Mouse (Mus musculus) kidney, embryonic 16.5 days (tissue): ENCODE data around the gene Atp6ap1. TPM values are rescaled to one million over a fixed set of nuclear protein-coding genes. Genes with fewer than 3 reads are reported as not detected.

Experiments used
- ATAC-seq: fragments of 200-750 bp; cut with Nextera tagmentation; 2 replicates; pipeline ENCODE4 v1.8.0; 2017; ENCODE audit warnings: moderate TSS enrichment; ENCODE audit not compliant: low FRiP score, low TSS enrichment
- H3K27ac ChIP-seq: fragments of 300-500 bp; sonication (generic); 2 replicates; pipeline ENCODE4 v1.5.1; 2014; ENCODE audit warnings: low read length
- H3K27me3 ChIP-seq: fragments of 300-500 bp; sonication (generic); 2 replicates; pipeline ENCODE4 v1.6.1; 2014; ENCODE audit warnings: low read length, control low read depth, mixed read lengths; ENCODE audit not compliant: insufficient read depth
- H3K36me3 ChIP-seq: fragments of 300-500 bp; sonication (generic); 2 replicates; pipeline ENCODE4 v1.6.1; 2014; ENCODE audit warnings: low read length, control low read depth, mixed read lengths; ENCODE audit not compliant: insufficient read depth
- H3K4me1 ChIP-seq: fragments of 300-500 bp; sonication (generic); 2 replicates; pipeline ENCODE4 v1.6.1; 2014; ENCODE audit warnings: low read length, control low read depth, mixed read lengths; ENCODE audit not compliant: insufficient read depth
- H3K4me2 ChIP-seq: fragments of 300-500 bp; sonication (generic); replicated peaks from 2 replicates; pipeline ENCODE4 v1.6.1; 2014; ENCODE audit warnings: low read depth, low read length
- H3K4me3 ChIP-seq: fragments of 300-500 bp; sonication (generic); 2 replicates; pipeline ENCODE4 v1.5.1; 2014; ENCODE audit warnings: mild to moderate bottlenecking, low read length
- H3K9ac ChIP-seq: fragments of 300-500 bp; sonication (generic); replicated peaks from 2 replicates; pipeline ENCODE4 v1.6.1; 2014; ENCODE audit warnings: low read length
- H3K9me3 ChIP-seq: fragments of 300-500 bp; sonication (generic); 2 replicates; pipeline ENCODE4 v1.6.1; 2016; ENCODE audit warnings: low read length, control low read depth
- WGBS: fragments of 180-500 bp; shearing (Covaris S2); extraction: QIAGEN DNeasy Blood & Tissue Kit; methylation state at CpG from one replicate; pipeline ENCODE4 v1.1.7; 2014; 5-methylcytosine and 5-hydroxymethylcytosine counted together
- polyA plus RNA-seq: library from polyadenylated mRNA; unstranded; fragments of >200 nt; fragmentation: Nextera tagmentation; extraction: Ambion mirVana; gene quantifications from 2 replicates; pipeline ENCODE4 v1.2.1, GENCODE M21; 2015

Atp6ap1 gene
- polyA plus RNA-seq, 1 experiment from 2014 or later, result 180 TPM

DNA sequence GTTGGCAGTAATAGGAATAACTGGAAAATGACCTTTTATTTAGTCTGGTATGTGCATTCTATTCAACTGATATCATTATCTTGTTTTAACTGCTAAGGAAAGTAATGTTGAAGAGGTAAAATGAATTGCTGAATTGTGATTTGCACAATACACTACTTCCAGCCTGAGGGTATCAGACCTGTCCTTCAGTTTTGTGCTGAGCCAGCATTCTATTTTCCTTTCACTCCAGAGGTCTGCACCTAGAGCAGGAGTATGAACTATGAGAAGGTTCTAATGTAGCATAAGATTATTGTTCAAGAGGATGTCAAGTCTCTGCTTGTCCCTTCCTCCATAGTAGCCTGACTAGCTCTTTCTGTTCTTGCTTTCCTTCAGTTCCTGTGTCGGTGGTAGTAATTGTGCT is 1.5 kb downstream of the Atp6ap1 start:
- no peaks in the 10 kb centered on the region for H3K27me3 ChIP-seq
- no peak overlapping the region for H3K4me2 ChIP-seq
- no peak overlapping the region for H3K4me3 ChIP-seq
- no peak for ATAC-seq
- H3K27ac ChIP-seq, result no peak overlapping the region
- H3K4me1 ChIP-seq, result 0 out of 2 replicates have a peak, but pooled peaks cover 4% of the 10 kb centered on the region
- H3K9me3 ChIP-seq, result no peaks in the 10 kb centered on the region
- peaks cover 15% of the 10 kb centered on the region for H3K36me3 ChIP-seq
- WGBS, result 76% methylated on average over 1 of the region's 1 CpGs
- H3K9ac ChIP-seq, result no peak overlapping the region

- no peak overlapping the region for H3K9ac ChIP-seq
- no peak overlapping the region for H3K4me2 ChIP-seq
- no peaks in the 10 kb centered on the region for H3K9me3 ChIP-seq
- no peak overlapping the region for H3K4me3 ChIP-seq
- no peaks in the 10 kb centered on the region; the same call in 1 of the 2 replicates for H3K27me3 ChIP-seq
- no peak overlapping the region for H3K27ac ChIP-seq
- no peak for ATAC-seq
- 89% methylated on average over 3 of the region's 3 CpGs for WGBS
- H3K4me1 ChIP-seq, result peaks cover 8% of the 10 kb centered on the region; the same call in 1 of the 2 replicates
- peaks cover 22% of the 10 kb centered on the region for H3K36me3 ChIP-seq
Observed at GRCm38 (mm10) chrX:74299721-74300120, 2.8 kb downstream of the Atp6ap1 start.

DNA sequence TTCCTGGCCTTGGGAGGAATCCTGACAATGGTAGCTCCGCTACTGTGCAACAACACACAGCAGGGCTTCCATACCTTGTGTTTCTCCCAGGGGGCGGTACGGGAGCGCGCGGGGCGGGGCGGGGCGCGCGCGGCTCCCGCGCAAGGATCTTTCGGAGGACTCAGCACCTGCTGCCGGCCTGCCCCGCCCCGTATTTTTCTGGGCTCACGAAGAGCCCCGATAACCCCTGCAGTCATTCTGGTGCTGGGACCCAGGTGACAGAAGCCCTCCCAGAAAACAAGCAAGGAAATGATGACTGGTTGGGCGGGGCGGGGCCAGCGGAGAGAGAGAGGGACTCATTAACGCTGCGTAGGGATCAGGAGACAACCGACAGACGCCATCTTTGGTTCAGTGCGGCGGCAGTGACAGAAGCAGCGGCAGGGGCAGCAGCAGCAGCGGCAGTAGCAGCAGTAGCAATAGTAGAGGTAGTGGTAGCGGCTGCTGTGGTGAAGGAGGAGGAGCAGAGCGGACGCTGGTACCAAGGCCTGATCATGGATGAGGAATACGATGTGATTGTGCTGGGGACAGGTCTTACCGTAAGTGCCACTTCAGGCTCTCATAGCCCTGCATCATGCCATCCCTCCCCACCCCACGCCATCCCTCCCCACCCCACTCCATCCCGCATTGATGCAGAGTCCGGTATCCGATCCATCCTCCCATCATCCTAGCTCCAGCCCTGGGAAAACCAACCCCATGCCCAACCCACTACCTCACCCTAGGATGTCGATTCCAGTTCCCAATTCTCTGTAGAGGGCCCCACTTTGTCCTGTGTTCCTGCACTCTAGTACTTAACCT is 8.2 kb downstream of the Atp6ap1 start, which contains the start of gene Gdi1:
Gene Gdi1, plus strand, starts transcription at position 132 of the 834 bp plus-strand sequence.
- H3K36me3 ChIP-seq, result peaks cover 49% of the 10 kb centered on the region
- H3K4me1 ChIP-seq, result peaks cover 12% of the 10 kb centered on the region
- H3K4me3 ChIP-seq, result peak within 1 kb of the TSS; percentile 65
- peak; percentile 85 for ATAC-seq
- H3K27me3 ChIP-seq, result no peaks in the 10 kb centered on the region; the same call in 1 of the 2 replicates
- H3K4me2 ChIP-seq, result peak within 1 kb of the TSS; percentile 67
- H3K27ac ChIP-seq, result peak within 1 kb of the TSS; percentile 67
- H3K9ac ChIP-seq, result peak within 1 kb of the TSS; percentile 73
- no peaks in the 10 kb centered on the region for H3K9me3 ChIP-seq
- 19% methylated on average over 40 of the region's 41 CpGs for WGBS

- Histone ChIP-seq H3K9me3 (no peaks in the 10 kb centered on the region), H3K4me1 (0 out of 2 replicates have a peak, but pooled peaks cover 7% of the 10 kb centered on the region), H3K27ac (peak within 1 kb of the TSS; percentile 86), H3K4me2 (peak within 1 kb of the TSS; percentile 70), H3K4me3 (peak within 1 kb of the TSS; percentile 67), H3K36me3 (peaks cover 25% of the 10 kb centered on the region), H3K9ac (peak within 1 kb of the TSS; percentile 86), H3K27me3 (no peaks in the 10 kb centered on the region)
- peak; percentile 96 for ATAC-seq
- whole genome bisulfite sequencing, result 19% methylated on average over 59 of the region's 59 CpGs
Observed at GRCm38 (mm10) chrX:74312540-74313464, 15.9 kb downstream of the Atp6ap1 start, which contains the start of gene Fam50a. TSS of gene Fam50a (plus strand) at chrX:74313033.

DNA sequence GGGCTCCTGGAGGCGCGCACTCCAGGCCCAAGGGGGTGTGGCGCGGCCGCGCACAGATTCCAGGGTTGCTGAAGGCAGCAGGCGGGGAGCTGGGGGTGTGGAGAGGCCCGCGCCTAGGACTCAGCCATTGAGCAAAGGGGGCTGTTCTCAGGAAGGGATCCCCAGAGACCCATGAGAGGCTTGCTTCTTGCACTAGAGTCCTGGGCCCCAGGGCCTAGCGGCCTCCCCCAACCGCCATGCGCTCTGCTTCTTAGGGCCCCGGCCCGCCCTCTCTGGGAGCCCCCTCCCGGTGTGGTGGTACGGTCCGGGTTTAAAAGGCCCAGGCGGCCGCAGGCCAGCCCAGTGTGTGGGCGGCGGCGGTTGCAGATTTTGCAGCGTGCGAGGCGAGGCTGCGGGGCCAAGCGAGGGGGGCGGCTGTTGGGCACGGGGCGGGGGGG is 31.8 kb downstream of the Atp6ap1 start, which contains the start of gene Plxna3:
Gene Plxna3, plus strand, starts transcription at position 342 of the 437 bp plus-strand sequence.
- peaks cover 14% of the 10 kb centered on the region; the same call in 1 of the 2 replicates for H3K4me1 ChIP-seq
- H3K4me2 ChIP-seq, result peak within 1 kb of the TSS; percentile 56
- peak within 1 kb of the TSS; percentile 57 for H3K9ac ChIP-seq
- H3K36me3 ChIP-seq, result no peaks in the 10 kb centered on the region
- no peaks in the 10 kb centered on the region for H3K9me3 ChIP-seq
- 16% methylated on average over 28 of the region's 30 CpGs for WGBS
- peak; percentile 95 for ATAC-seq
- H3K4me3 ChIP-seq, result peak within 1 kb of the TSS; percentile 46
- no peaks in the 10 kb centered on the region for H3K27me3 ChIP-seq
- 0 out of 2 replicates have a peak within 1 kb of the TSS, but pooled peaks have one; percentile 27 for H3K27ac ChIP-seq

DNA sequence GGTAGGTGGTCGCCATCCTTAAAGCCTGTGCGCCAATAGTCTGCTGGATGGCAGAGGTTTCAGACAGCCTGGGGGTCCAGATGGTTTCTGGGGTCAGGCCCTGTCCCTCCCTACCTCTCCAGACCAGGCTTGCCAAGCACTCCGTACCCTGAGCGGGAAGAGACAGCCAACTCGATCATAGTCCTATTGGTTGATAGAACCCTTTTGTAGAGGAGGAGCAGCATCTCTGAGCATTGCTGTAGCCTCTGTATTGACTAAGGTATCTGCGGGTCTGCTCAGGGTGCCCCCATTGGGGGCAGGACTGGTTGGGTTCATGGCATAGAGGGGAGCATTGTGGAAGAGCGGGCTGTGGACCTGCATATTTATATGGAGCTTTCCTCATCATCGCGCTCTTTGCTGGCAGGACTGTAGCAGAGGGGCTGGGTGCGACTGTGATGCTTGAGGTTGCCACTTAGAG is 32.3 kb downstream of the Atp6ap1 start:
- 21% methylated on average over 10 of the region's 10 CpGs for WGBS
- Histone ChIP-seq H3K9me3 (no peaks in the 10 kb centered on the region), H3K4me1 (peaks cover 14% of the 10 kb centered on the region; the same call in 1 of the 2 replicates), H3K36me3 (no peaks in the 10 kb centered on the region), H3K4me3 (peak overlapping the region; percentile 46), H3K4me2 (peak overlapping the region; percentile 56), H3K9ac (peak overlapping the region; percentile 57), H3K27me3 (no peaks in the 10 kb centered on the region), H3K27ac (no peak overlapping the region)
- peak; percentile 61 for ATAC-seq

- Histone ChIP-seq H3K4me3 (peak overlapping the region; percentile 46; the same call in 1 of the 2 replicates), H3K27me3 (no peaks in the 10 kb centered on the region), H3K4me1 (peaks cover 14% of the 10 kb centered on the region; the same call in 1 of the 2 replicates), H3K4me2 (peak overlapping the region; percentile 56), H3K36me3 (no peaks in the 10 kb centered on the region), H3K9me3 (no peaks in the 10 kb centered on the region), H3K27ac (no peak overlapping the region), H3K9ac (no peak overlapping the region)
- ATAC-seq, result no peak
- WGBS, result 54% methylated on average over 2 of the region's 2 CpGs
Observed at GRCm38 (mm10) chrX:74330166-74330930, 33.5 kb downstream of the Atp6ap1 start.

GRCm38 (mm10) chrX:74352645-74353466 is 56.0 kb downstream of the Atp6ap1 start:
- Histone ChIP-seq H3K9me3 (no peaks in the 10 kb centered on the region), H3K36me3 (no peaks in the 10 kb centered on the region), H3K9ac (peak overlapping the region; percentile 69), H3K27me3 (no peaks in the 10 kb centered on the region), H3K4me3 (peak overlapping the region; percentile 59), H3K4me1 (0 out of 2 replicates have a peak, but pooled peaks cover 5% of the 10 kb centered on the region), H3K27ac (peak overlapping the region; percentile 56; the same call in 1 of the 2 replicates), H3K4me2 (peak overlapping the region; percentile 51)
- ATAC-seq, result peak; percentile 61
- 25% methylated on average over 13 of the region's 13 CpGs for WGBS
